Mouse (Mus musculus): ENCODE data around the gene Eaf1.
"Not testable (repeated sequence)": the region's sequence is repeated elsewhere in the genome, so short reads cannot be mapped to it uniquely, and the experiment has no call there.

Eaf1 gene

DNA sequence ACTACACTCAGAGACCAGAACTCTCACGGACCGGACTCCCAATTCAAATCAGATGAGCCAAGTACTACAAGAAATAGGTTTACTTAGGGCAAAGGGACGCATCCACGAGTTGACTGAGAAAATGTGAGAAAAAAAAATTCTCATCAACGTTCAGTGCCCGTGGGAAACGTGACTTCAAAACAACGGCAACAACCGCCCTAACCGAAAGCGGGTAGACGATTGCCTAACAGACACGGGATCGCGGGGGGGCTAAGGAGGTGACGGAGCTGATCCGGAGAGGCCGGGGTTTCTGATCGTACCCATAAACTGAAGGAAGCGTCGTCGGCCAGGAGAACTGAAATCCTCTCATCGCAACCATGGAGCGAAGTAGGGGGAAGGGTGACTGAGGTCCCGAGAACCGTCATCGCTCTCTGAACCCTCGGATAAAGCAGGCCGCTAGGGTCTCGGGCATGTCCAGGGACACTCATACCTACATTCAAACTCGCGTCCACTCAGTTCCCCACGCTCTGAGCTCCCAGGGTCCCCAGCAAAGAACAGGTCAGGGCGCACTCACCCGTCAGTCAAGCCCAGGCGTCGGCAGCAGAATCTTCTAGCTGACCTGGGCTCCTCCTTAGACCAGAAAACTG, at the start of gene Eaf1:
Gene Eaf1, plus strand, starts transcription at position 51 of the 626 bp plus-strand sequence.
- DNase-seq (ENCODE audit: low read depth, low spot score), result peak; percentile 24

DNA sequence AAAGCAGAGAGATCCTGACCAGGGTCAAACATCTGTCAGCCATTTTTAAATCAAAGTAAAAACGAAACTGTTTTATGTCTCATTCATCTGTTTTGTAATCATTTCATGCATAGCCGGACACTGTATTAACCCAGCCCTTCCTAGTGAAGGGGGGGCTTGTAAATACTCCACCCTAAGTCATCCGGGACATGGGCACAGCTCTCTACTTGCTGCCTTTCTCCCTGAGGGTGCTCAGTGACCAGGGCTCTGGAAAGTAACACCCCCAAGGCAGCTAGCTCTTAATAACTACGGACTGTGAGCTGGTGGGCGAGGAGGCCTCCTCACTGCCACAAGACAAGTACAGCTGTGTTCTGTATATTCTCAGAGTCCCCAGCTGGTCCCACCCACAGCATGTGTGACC, 45.2 kb upstream of the Eaf1 start:
- no peak for DNase-seq (ENCODE audit: low read depth, low spot score)

DNA sequence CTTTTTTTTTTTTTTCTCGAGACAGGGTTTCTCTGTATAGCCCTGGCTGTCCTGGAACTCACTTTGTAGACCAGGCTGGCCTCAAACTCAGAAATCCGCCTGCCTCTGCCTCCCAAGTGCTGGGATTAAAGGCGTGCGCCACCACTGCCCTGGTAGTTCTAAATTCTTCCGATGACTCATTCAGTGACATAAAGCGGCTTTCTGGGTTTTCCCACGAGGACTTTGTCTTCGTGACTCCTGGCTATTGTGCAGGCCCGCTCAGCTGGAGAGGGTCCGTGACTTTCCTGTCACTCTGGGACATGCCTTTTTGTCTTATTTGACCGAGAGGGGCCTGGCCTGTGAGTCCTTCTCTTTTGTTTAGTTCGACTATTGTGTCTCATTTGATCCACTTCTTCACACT, 40.3 kb upstream of the Eaf1 start:
- not testable (repeated sequence) for DNase-seq (ENCODE audit: low read depth, low spot score)

DNA sequence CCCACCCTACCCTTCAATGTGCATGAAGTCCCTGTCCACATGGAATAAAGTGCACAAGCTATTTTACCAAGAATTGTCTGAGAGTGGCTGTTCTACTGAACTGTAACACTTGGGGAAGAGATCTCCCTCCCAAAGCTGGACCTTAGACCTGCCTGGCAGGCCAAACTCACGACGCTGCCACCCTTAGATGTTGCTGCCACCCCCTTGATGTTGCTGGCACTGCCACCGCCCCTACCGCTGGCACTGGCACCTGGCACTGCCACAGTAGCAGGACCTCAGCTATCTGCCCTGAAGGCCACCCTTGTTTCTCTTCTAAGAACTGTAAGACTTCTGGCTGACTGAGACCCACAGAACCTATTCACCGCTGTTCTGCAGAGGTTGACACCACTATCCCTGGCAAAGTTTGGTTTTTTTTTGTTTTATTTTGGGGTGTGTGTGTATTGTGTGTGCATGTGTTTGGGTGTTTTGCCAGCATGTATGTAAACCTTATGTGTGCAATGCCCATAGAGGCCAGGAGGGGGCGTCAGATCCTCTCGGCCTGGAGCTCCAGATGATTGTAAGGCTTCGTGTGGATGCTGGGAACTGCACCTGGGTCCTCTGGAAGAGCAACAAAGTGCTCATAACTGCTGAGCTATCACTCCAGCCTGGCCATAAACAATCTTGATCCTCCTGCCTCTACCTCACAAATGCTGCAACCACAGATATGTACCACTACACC, 39.2 kb upstream of the Eaf1 start:
- DNase-seq (ENCODE audit: low read depth, low spot score), result no peak

DNA sequence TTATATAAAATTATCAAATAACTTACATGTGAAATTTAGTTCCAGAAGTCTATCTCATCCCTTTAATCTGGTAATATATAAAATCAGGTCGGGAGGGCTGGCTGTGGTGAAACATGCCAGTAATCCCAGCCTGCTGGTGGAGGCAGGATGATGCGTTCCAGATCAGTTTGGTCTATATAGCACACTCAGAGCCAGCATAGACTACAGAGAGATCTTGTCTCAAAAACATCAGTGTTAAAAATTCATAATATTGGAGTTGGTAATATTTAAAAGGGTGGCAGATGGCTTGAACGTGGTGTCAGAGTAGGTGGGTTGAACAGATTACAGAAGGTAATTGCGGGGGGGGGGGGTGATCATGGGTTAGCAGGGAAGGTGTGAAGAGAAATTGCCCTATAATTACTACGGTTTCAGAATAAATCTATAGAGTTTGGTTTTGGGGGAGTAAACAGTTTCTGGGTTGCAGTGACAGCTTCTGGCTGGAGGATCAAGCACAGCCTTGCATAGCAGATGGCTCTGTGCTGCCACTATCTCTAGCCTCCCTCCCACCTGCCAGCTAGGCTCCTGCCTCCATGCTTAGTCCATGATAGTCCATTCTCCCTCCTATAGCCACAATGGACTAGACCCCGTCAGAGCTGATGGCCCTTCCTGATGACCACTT, 38.0 kb upstream of the Eaf1 start:
- DNase-seq (ENCODE audit: low read depth, low spot score), result no peak

DNA sequence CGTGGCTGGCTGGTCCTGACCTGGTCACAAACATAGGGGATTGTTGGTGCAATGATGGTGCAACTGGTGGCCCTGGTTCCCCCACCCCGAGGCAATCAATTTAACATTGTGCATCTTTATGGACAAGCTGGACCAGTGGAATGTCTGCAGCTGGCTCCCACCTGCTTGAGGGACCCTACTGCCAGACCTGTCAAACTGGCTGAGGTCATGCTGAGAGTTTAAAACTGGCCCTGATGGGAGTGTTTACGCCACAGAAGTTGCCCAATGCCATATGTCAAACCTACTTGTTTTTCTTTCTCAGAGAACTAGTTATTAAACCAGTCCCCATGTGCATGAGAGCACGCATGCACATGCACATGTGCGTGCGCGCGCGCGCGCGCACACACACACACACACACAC, 36.2 kb upstream of the Eaf1 start:
- no peak for DNase-seq (ENCODE audit: low read depth, low spot score)

DNA sequence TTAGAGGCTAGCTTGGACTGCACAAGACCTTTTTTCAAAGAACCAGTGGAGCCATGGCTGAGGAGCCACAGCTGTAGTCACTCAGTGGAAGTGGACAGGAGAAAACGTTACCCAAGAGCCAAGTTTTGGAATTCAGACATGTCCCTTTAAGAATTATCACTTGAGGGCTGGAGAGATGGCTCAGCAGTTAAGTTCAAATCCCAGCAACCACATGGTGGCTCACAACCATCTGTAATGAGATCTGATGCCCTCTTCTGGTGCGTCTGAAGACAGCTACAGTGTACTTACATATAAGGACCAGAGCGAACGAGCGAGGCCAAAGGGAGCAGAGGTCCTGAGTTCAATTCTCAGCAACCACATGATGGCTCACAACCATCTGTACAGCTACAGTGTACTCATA, 32.0 kb upstream of the Eaf1 start:
- not testable (repeated sequence) for DNase-seq (ENCODE audit: low read depth, low spot score)

DNA sequence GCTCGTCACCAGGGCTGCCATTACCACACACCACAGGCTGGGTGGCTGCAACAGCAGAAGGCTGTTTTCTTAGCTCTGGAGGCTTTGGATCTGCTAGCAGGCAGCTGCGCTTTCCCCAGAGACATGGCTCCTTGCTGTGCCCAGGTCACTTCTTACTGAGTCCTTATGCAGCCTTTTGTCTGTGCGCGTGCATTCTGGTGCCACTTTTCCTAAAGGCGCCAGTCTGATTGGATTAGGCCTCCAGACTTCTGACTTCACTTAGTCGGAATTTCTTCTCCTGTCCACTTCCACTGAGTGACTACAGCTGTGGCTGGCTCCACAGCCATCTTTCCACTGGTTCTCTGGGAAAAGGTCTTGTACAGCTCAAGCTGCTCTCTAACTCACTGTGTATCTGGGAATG, 31.3 kb upstream of the Eaf1 start:
- no peak for DNase-seq (ENCODE audit: low read depth, low spot score)

DNA sequence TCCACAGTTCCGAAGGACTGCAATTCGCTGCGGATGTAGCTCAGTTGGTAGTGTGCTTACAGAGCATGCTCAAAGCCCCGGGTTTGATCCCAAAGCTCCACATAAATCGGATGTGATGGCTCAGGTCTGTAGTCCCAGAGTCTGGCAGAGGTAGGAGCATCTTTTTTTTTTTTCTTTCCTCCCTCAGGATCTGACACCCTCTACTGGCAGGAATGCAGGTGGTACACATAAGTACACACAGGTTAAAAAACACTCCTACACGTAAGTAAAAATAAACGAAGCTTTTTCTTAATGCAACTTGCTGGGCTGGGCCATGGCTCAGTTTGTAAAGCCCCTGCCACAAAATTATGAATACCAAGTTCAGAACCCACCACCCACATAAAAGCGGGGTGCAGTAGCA, 30.0 kb upstream of the Eaf1 start:
- DNase-seq (ENCODE audit: low read depth, low spot score), result no peak

DNA sequence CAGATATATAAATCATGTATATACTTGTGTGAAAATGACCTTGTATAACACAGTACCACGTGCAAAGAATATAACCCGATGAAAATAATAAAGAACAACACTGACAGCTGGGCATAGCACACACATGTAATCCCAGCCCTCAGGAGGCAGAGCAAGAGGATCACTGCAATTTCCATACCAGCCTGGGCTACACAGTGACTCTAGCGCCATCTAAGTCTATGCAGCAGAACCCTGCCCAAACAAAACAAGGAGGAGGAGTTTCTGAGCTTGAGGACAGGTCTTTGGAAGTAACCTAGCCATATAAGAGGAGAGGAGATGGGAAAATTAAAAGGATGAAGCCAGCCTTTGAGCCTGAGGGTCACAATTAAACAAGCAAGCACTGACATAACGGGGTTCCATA, 24.5 kb upstream of the Eaf1 start:
- DNase-seq (ENCODE audit: low read depth, low spot score), result no peak

DNA sequence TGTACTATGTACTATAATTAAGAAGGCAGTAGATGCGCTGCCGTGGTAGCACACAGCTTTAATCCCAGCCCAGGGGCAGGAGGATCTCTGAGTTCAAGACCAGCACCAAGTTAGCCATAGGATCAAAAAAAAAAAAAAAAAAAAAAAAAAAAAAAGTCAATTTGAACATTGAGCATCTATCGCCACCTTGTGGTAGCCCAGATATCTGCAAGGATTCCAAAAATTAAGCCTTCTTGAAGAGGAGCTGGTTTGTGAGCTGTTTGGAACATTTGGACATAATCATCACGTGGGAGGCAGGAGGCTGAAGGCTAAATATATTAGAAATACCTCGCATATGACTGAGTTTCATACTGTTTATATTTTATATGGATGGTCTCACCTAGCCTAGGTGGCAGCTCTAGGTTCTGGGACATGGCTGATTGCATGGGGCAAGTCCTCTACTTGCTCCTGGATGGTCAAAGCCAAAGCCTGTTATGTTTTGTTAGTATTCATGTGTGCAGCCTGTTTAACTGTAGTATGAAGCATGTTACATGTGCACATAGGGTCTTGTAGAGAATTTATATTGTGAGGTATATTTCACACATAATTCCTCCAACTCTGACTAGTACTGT, 21.6 kb upstream of the Eaf1 start:
- peak; percentile 51 for DNase-seq (ENCODE audit: low read depth, low spot score)

DNA sequence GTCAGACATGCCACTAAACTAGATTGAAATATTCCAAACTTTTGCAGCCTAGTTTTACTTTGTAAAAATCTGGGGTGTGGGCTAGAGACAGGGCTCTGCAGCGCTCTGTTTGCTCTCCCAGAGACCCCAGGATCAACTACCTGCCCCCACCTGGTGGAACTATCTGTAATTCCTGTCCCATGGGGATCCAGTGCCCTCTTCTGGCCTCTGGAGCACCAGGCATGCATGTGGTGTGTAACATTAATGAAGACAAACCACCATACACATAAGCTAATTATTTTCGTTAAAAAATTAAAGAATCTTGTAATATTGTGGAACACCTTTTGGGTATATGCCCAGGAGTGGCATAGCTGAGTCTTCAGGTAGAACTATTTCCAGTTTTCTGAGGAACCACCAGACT, 20.9 kb upstream of the Eaf1 start:
- no peak for DNase-seq (ENCODE audit: low read depth, low spot score)

DNA sequence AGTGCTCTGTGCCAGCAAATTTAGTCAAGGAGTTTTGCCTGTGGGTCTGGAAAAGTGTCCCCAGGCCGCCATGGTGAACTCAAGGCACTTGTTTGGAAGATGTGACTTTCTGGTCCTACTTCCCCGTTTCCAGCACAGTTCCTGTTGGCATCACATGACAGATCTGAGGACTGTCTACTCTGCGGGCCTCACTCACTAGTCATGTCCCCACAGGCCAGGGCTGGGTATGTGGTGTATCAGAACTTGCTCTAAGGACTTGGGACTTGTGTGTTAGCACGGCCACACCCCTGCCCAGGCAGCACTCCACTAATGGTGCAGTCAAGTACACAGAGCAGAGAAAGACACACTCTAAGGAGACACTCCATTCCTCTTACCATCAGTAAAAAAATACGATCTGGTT, 11.8 kb upstream of the Eaf1 start:
- no peak for DNase-seq (ENCODE audit: low read depth, low spot score)

DNA sequence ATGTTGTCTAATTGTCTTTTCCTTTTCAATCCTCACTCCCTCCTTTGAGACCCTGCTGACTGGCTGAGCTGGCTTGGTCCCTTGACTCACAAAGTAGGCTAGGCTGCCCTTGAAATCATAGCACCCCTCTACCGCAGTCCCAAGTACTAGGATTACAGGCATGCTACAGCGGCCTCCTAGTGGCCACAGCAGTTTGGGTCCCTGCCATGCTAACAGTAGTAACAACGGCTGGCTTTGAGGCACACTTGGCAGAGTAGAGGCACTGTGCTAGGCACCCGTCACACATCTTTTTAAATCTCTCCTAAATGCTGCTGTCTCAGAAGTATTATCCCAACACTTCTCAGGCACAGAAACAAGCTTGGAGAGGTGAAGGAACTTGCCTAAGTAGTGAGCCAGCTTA, 7.7 kb upstream of the Eaf1 start:
- no peak for DNase-seq (ENCODE audit: low read depth, low spot score)

DNA sequence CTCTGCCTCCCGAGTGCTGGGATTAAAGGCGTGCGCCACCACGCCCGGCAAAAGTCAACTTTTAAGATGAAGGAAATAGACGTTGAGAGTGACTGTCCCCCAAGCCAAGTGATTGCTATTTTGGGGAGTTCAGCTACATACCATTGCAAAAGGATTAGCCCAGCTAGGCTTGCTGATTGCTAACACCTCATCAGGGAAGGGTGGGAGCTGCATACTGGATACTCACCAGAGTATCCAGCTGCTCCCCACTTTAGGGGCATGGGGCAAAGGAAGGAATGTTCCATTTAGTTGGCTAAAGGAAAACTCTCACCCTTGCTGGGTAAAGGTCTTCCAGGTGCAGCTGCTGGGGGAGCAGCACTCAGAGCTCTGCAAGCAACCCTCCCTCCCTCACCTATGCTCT, 6.1 kb upstream of the Eaf1 start:
- DNase-seq (ENCODE audit: low read depth, low spot score), result no peak

DNA sequence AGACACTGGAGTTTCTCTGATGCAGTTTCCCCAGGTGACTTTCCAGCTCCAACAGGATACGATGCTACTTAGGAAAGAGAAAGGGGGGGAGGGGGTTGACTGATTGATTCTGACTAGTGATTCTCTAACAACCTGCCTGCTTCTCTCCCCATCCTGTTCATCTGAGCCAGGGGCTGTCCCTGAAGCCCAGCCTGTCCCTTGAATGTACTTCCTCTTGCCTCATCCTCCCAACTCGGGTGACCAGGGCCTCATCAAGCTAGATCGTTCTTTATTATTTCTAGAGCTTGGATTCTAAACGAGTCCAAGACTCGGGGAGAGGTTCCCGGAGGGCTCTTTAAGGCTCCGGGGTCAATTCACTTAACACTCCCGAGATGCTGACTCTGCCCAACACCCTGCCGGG, 298 bp upstream of the Eaf1 start:
- DNase-seq (ENCODE audit: low read depth, low spot score), result no peak

DNA sequence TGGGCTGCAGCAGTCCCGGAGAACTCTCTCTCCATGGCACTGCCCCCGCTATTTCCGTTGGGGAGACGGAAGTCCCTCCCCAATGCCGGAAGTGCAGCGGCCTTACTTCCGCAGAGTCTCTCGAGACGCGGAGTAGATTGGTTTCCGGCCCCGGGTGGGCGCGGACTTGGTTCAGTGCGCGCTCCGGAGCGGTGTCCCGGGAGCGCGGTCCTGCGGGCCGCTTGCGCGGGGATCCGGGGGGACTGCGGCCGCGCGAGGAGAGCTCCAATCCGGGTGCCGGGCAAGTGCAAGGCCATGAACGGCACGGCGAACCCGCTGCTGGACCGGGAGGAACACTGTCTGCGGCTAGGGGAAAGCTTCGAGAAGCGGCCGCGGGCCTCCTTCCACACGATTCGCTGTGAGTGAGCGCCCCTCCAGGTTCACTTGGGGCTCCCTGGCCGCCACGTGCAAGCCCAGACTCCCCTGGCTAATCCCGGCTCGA, 816 bp downstream of the Eaf1 start, which contains the start of gene Mettl6:
Gene Mettl6, minus strand, starts transcription at position 66 of the 481 bp plus-strand sequence.
- peak; percentile 83 for DNase-seq (ENCODE audit: low read depth, low spot score)

DNA sequence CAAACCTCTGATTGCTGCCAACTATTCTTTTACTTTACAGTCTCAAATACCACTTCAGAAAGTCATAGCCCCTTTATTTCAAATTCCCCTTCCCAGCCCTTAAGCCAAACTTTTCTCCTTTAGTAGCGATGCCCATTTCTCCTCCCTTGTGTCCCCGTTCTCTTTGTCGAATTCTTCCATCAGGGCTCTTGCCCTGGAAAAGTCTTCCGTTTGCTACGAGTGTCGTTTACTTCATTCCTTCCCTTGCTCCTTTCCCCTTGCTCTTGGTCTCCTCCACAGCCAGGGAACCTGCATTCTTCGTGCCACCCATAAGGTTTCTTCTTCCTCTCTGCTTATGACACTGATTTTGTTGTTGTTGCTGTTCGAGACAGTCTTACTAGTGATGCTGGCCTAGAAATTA, 1.3 kb downstream of the Eaf1 start:
- no peak for DNase-seq (ENCODE audit: low read depth, low spot score)

DNA sequence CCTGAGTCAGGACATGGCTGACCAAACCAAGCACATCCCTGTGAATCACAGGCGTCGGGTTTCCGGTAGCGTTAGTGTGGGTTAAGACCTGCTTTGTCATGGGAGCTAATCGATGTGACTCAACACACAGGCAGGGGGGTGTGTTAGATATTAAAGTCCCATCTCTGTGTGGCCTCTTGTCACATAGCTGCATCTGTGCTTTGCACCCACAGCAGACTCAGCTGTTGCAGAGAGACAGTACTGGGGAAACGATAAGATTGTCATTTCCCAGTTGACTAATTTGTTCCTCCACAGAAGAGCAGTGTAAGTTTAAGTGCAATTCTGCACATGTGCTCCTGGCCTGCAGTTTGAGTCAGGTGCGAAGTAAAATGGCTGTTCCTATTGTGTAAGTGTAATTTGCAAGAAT, 2.0 kb downstream of the Eaf1 start:
- peak; percentile 63 for DNase-seq (ENCODE audit: low read depth, low spot score)

DNA sequence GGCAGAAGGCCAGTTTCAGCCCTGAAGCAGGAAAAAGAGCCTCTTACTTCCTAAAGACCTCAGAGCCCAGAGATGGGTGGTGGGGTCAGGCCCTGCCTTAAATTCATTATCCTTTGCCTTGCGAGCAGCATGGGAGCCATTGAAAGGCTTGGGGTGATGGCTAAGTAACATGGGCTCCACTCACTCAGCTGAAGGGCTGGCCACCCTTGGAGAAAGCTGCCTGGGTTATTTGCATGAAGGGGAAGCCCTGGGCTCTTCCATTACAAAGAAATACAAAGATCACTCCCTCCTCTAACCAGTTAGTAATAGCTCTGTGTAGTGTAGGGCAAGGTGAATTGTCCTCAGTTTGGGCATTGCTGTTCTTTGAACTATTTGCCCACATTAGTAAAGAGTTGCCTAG, 5.3 kb downstream of the Eaf1 start:
- DNase-seq (ENCODE audit: low read depth, low spot score), result no peak

DNA sequence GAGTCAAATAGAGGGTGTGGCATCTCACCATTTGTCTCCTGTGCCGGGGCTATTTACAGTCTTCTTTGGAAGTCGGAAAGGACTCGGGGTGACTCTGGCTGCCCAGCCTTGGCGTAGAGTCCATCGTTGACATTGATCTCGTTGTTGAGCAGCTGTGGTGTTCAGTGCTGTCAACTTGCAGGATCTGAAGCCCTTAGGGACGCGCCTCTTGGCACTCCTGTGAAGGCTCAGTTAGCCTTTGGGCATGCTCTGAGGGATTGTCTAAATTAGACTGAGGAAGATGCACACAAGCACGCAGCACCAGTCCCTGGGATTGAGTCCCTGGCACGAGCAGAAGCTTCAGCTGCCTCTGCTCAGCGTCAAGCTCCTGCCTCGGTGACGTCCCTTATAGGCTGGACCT, 9.2 kb downstream of the Eaf1 start:
- no peak for DNase-seq (ENCODE audit: low read depth, low spot score)

DNA sequence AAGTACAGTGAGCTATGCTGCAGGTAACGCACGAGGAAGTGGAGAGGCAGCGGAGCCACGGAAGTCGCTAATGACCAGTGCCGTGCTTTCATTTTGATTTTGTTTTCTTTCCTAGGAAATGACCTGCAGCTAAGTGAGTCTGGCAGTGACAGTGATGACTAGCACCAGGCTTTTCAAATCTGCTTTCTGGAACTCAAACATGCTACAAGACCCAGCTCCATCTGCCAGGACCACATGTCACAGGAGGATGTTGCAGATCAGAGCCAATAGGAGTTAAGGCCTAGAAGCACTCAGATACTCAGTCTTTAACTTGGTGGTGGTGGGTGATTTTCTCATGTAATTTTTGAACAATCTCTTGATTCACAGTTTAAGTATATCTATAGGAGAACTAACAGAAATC, 12.3 kb downstream of the Eaf1 start:
- no peak for DNase-seq (ENCODE audit: low read depth, low spot score)
